Mouse (Mus musculus) layer of hippocampus, adult 2 months (tissue): ENCODE data around the gene Wscd2. TPM values are rescaled to one million over a fixed set of nuclear protein-coding genes. Genes with fewer than 3 reads are reported as not detected.

Experiments used
- DNase-seq, 2 experiments: peaks; one replicate each; pipeline ENCODE4 v3.0.0; 2022; ENCODE audit warnings: low spot score in 2 of 2
- H3K27ac ChIP-seq: fragments of 200-600 bp; 2 replicates; pipeline ENCODE4 v1.8.1; 2022
- H3K4me3 ChIP-seq: fragments of 200-600 bp; 2 replicates; pipeline ENCODE4 v1.8.1; 2022; ENCODE audit warnings: mild to moderate bottlenecking
- CTCF ChIP-seq: fragments of 200-600 bp; conservative IDR thresholded peaks from 2 replicates; pipeline ENCODE4 v1.8.1; 2022; ENCODE audit warnings: antibody characterized with exemption, mild to moderate bottlenecking, moderate library complexity
- total RNA-seq, 2 experiments: library from RNA; stranded (reverse); gene quantifications; 2 replicates each; pipeline ENCODE4 v1.2.3; 2021

Wscd2 gene
- total RNA-seq, 2 experiments from 2014 or later: 85.0 to 89.1 TPM

DNA sequence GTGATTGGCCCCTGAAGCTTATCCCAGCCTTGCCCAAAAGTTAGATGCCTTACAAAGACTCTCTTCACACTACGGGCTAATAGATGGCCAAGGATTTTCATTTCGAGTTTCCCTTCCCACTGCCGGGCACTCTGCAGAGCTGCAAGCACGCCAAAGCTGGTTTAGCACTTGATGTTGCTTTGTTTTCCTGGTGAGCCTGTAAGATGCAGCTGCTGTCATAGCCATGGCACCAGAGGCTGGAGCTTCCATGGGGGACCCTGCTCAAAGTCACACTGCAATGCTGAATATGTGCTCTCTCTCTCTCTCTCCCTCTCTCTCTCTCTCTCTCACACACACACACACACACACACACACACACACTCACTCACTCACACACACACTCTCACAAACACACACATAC, 23.1 kb upstream of the Wscd2 start:
- no peak overlapping the region for H3K27ac ChIP-seq
- no peak for DNase-seq
- no peak overlapping the region for H3K4me3 ChIP-seq
- TF ChIP-seq CTCF: no peak

DNA sequence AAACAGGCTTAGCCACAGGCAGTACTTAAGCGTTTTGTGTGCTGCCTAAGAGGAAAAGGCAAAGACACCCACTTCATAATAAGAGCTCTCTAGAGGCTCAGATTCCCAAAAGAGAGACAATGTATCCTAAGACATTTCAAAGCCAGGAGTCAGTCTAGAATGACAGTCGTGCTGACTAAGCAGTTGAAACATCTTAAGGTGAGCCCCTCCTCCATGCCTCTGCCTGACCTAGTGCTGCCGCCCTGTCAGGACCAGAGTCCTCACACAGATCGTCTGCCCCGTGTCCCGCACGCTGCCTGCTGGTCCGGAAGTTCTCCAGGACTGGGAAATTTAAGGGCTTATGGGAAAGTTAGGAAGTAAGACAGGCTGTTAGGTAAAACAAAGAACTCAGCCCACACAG, 22.4 kb upstream of the Wscd2 start:
- no peak for TF ChIP-seq CTCF
- DNase-seq: no peak
- H3K27ac ChIP-seq: no peak overlapping the region
- H3K4me3 ChIP-seq: no peak overlapping the region

DNA sequence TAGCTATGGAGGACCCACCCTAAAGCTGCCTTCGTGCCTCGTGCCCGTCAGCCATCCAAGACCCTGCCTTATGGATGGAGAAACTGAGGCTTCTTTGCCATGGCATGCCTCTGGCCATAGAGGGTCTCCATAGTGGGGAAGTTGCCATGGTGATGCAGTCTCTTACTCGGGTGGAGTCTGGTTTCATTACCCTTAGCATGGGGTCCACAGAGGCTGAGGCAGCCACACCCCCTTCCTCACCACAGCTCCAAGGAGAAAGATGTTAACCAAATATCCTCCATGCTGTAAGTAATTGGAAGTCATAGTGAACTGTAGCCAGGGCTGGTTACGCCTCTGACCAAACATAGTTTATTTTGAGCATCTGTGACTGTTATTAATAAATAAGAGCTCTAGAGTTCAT, 21.5 kb upstream of the Wscd2 start:
- DNase-seq: no peak
- no peak overlapping the region for H3K27ac ChIP-seq

DNA sequence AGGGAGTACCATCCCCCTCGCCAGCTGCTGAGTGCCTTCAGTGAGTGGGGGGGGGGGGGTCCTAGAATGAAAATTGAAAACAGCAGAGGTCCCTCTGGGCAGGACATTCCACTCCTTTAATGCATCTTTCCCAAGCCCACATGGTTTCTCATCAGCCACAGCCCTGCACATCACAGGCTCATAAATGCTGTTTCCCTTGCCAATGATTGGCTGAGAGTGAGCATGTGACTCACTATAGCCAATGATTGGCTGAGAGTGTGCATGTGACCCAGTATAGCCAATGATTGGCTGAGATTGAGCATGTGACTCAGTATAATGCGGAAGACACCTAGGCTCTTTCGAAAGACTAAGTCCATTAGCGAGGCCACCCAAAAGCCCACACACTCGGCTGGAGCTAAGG, 20.9 kb upstream of the Wscd2 start:
- H3K4me3 ChIP-seq: no peak overlapping the region
- DNase-seq: no peak
- no peak for TF ChIP-seq CTCF
- H3K27ac ChIP-seq: no peak overlapping the region

More for the DNA sequence above, 21.5 kb upstream of the Wscd2 start:
- no peak overlapping the region for H3K4me3 ChIP-seq
- no peak for TF ChIP-seq CTCF

DNA sequence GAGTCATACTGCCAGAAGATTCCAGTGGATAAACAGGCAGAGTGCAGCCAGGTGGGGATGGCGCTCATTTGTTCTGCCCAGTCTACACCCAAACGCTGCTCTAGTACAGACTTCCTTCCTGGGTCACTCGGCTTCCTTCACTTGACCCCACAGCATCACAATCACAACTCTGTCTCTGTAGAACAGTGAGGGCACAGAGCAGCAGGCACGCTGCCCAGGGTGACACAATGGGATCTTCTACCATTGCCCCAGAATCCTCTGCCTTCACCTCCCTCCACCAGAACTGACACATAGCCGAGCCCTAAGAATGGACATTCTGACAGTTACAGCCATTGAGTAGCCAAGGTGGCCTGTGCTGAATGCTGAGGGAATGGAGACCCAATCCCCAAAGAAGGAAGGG, 20.3 kb upstream of the Wscd2 start:
- no peak for DNase-seq
- Histone ChIP-seq H3K4me3 (no peak overlapping the region), H3K27ac (no peak overlapping the region)
- no peak for TF ChIP-seq CTCF

DNA sequence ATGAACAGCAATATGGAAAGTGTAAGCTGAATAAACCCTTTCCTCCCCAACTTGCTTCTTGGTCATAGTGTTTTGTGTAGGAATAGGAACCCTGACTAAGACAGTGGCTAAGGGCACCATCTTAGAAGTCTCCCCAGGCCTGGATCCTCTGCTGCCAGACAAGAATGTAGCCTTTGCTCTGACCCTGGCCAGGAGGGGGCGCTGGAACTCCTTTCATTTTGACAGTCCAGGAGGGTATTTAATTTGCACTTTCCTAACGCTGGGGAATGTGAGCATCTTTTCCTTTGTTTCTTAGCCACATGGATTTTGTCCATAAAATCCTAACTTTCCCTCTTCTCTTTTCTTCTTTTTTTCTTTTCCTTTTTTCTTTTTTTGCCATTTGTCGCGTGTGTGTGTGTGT, 18.7 kb upstream of the Wscd2 start:
- Histone ChIP-seq H3K4me3 (no peak overlapping the region), H3K27ac (no peak overlapping the region)
- DNase-seq: peak; percentile 62 to 90
- TF ChIP-seq CTCF: peak; percentile 82

DNA sequence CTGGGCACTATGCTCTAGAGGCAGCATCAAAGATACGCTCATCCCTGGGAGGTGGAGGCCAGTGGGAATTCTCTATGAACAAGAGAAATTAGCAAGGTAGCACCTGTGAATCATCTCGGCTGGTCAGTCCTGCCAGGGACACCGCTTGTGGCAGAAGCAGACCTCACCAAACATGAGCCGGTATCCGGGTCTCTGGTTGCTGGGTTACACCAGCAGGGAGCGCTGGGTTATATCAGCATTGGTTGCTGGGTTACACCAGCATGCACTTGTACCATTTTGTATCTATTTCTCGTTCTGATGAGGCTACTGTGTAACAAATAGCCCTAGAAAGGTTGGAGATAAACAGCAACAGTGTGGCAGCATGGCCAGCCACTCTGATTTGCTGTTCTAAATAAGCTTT, 17.8 kb upstream of the Wscd2 start:
- H3K27ac ChIP-seq: no peak overlapping the region
- no peak for DNase-seq
- peak; percentile 34 for TF ChIP-seq CTCF

DNA sequence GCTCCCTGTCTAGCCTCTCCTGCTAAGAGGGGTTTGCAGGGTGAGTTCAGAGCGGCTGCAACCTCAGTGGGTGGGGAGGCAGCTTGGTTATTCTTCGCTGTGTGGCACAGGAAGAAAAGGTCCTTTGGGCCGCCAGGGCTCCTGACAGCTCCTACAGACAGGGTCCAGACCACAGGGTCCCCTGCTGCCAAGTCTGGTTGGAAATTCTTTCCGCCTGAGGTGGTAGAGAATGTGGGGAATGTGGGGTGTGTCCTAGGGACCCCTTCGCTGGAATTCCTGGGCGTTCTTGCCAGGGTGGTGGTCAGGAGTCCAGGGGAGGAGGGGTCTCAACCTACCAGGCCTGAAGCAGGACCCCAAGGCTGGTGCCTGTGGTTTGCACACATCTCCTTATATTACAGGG, 13.3 kb upstream of the Wscd2 start:
- Histone ChIP-seq H3K4me3 (no peak overlapping the region), H3K27ac (no peak overlapping the region)
- no peak for TF ChIP-seq CTCF
- no peak for DNase-seq

More for the DNA sequence above, 17.8 kb upstream of the Wscd2 start:
- no peak overlapping the region for H3K4me3 ChIP-seq

DNA sequence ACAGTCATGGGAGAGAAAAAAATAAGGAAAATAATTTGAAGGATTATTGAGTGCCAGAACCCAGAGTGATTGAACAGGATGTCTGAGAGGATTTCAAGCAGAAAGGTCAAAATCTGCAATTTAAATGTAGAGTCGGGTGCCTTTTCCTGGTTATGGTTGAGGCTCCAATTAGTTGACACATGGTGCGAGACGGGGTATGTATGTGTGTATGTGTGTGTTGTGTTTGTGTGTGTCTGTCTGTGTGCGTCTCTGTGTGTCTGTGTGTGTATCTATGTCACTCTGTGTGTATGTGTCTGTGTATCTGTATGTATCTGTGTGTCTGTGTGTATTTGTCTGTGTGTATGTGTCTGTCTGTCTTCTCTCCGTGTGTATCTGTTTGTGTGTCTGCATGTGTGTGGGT, 11.1 kb upstream of the Wscd2 start:
- Histone ChIP-seq H3K27ac (no peak overlapping the region), H3K4me3 (no peak overlapping the region)
- no peak for DNase-seq
- TF ChIP-seq CTCF: no peak

DNA sequence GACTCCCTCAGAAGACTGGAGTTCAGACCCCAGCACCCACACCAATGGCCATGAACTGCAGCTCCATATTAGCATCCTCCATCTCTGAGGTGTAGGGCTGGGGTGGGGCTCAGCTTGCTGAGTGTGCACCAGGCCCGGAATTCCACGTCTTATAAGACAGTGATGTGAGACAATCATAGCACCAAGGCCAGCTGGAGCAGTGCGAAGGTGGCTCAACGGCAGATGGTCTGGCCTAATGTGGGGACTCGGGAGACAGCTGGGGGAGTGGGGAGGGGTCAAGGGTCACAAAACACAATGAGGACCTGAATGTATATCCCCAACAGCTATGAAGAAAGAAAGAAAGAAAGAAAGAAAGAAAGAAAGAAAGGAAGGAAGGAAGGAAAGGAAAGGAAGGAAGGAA, 9.7 kb upstream of the Wscd2 start:
- no peak for TF ChIP-seq CTCF
- no peak for DNase-seq

DNA sequence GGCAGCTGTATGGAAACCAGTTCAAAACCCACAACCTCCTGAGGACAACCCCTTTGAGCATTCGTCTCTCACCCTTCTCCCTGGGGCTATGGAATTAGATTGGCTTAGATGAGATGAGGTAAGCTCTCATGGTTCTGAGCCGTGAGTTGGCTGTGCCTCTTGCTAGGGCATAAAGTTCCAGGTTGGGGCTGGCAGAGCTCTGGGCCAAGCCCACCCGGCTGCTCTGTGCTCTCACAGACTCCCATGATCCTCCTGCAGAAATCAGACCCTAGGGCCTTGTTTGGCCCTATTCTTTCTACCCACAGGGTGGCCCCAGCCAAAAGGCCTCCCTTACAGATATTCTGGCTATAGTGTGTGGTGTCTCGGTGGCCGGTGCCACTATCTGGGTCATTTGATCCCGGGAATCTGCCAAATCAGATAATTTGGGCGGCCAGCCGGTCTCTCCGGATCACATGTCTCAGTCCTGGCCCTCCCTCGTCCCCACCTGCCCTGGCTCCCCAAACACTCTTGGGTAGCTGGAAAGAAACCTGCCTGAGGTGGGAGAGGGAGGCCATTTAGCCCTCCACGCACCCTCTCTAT, 4.5 kb upstream of the Wscd2 start:
- Histone ChIP-seq H3K27ac (no peak overlapping the region), H3K4me3 (no peak overlapping the region)
- no peak for TF ChIP-seq CTCF
- DNase-seq: no peak

More for the DNA sequence above, 9.7 kb upstream of the Wscd2 start:
- no peak overlapping the region for H3K4me3 ChIP-seq
- no peak overlapping the region for H3K27ac ChIP-seq

DNA sequence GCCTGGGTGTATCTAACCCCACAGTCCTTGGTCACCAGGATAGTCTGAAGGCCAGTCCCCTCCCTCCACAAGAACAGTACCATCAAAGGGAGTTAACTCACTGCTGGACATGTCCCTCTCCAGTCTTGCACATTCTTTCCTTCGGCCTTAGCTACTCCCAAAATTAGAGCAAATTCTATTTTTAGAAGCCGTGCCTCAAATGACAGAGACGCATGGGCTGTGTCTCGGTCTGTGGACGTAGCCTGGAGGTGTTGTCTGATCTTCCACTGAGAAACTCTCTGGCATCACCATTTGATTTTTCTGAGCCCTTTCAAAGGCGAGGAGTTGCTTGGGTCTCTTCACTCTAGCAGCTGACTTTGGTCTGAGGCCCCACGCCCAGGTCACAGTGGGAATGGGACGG, 2.3 kb upstream of the Wscd2 start:
- TF ChIP-seq CTCF: no peak
- no peak overlapping the region for H3K27ac ChIP-seq
- H3K4me3 ChIP-seq: no peak overlapping the region

DNA sequence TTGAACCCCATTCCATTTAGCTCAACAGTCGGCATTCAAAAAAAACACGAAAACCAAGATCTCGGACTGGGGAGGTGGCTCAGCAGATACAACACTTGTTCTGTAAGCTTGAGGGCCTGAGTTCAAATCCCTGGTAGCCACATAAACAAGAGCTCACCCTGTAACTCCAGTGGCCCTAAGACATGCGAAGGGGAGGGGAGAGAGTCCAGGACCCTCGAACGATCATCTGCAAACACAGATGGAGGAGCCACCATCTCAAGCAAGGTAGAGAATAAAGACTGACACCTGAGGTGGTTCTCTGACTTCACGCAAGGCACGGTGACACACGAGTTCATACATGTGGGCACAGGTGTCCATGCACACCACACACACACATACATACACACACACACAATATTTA, 516 bp upstream of the Wscd2 start:
- no peak for DNase-seq
- H3K4me3 ChIP-seq: no peak overlapping the region

More for the DNA sequence above, 2.3 kb upstream of the Wscd2 start:
- no peak for DNase-seq

DNA sequence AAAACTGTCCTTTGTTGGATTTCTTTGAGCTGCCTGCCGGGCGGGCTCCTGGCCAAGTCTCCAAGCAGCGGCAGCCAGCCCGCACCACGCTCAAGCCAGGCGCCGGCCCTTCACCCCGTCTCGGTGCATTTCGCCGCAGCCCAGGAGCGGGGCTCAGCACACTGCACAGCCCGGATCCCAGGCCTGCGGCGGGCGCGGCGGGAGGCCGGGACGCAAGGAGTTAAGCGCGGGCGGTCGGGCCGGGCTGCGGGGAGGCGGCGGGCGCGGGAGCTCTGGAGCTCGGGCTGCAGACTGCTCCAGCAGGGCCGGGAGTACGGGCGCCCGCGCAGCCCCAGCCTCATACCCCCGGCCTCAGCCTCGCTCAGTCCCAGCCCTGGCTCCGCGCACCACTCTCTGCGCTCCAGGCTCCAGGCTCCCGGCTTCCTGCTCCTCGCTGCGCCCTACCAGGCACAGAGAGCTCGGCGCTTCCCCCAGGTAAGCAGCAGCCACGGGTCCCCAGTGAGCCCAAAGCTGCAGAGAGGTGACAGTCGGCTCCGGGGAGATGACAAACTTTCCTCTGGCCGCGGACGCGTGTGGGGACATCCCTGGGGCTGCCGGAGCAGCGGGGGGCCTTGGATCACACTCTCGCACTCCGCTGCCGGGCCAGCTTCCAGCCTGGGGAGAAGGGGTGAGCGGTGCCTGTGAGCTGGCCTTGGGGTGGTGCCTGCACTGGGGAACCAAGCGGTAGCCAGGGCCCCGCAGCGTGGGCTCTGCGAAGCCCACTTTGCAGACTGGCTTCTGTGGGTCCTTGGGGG, 531 bp downstream of the Wscd2 start:
- H3K27ac ChIP-seq: peak overlapping the region; percentile 97
- TF ChIP-seq CTCF: no peak; the same call in 1 of the 2 replicates
- peak overlapping the region; percentile 83 for H3K4me3 ChIP-seq
- DNase-seq: peak; percentile 61 to 62

More for the DNA sequence above, 516 bp upstream of the Wscd2 start:
- no peak for TF ChIP-seq CTCF
- no peak overlapping the region for H3K27ac ChIP-seq
